Mouse (Mus musculus): ENCODE data around the gene Eng.

The Eng gene

DNA sequence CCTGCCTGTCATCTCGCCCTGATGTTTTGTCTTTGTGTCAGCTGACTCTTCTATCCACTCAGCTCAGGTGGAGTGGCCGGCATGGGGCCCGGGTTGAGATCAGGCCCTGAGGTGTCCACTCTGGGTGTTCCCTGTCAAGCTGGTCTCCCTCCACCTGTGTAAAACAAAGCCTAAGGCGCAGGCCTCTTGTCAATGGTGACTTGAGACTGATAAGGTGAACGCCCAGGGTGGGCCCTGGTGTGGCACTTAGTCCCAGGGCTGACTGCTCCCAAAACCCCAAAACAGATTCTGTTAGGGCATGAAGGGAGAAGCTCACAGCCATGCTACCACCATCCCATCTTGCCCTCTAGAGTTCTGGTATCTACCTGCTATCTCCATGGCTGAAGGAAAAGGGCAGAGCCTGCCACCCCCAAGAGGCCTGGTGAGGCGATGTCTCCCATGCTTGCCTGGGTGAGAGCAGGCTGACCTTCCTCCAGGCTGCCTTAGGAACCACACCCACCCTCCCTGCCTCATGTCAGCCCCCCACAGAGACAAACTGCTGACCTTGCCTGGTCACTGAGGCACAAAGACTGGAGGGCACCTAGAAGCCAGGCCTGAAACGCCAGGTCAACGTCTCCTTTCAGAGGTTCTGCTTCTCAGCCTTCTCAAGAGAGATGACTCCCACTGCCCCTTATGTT, 1.5 kb upstream of the Eng start:
- DNase-seq (ENCODE audit: low spot score), result no peak

- DNase-seq (ENCODE audit: low spot score), result no peak
Measured at GRCm38 (mm10) chr2:32645647-32646046, 748 bp upstream of the Eng start.

- no peak for DNase-seq (ENCODE audit: low spot score)
Measured at GRCm38 (mm10) chr2:32647366-32647765, 971 bp downstream of the Eng start.

GRCm38 (mm10) chr2:32653764-32654163, 7.4 kb downstream of the Eng start:
- DNase-seq (ENCODE audit: low spot score), result no peak

GRCm38 (mm10) chr2:32654743-32655393, 8.5 kb downstream of the Eng start:
- no peak for DNase-seq (ENCODE audit: low spot score)

DNA sequence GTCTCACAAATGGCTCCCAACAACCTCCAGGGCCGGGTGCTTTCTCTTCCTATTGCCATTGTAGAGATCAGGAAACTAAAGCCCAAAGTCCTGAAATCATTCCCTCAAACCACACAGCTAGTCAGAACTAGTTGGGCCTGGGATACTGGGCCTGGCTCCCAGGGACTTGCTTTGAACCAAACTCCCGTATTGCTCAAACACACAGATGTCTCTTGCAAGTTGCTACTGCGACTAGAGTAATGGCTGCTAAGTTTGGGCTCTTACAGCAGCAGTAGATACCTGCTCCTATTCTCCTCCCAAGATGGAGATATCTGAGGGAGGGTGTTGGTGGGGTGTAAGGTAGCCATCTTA, 9.0 kb downstream of the Eng start:
- DNase-seq (ENCODE audit: low spot score), result no peak

GRCm38 (mm10) chr2:32655826-32656225, 9.4 kb downstream of the Eng start:
- DNase-seq (ENCODE audit: low spot score), result no peak

GRCm38 (mm10) chr2:32658873-32659272, 12.5 kb downstream of the Eng start:
- no peak for DNase-seq (ENCODE audit: low spot score)

- peak; percentile 22 for DNase-seq (ENCODE audit: low spot score)
Measured at GRCm38 (mm10) chr2:32661509-32662107, 15.2 kb downstream of the Eng start.

DNA sequence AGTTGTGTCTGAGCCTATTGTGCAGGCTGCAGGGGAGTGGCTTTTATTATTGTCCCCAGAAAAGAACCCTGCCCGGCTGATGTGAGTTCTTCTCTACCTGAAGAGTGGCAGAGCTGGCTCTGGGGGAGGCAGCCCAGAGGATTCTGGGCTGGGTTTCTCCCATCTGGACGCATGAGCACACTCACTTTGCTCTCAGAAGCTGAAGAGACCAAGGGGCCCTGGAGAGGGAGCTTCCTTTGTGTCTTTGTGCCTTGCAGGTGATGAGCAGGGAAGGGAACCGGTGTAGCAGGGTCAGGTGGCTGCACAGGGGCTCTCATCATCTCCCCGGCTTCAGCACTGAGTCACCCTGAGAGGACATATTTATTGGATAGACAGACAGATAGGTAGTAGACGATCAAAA, 15.9 kb downstream of the Eng start:
- no peak for DNase-seq (ENCODE audit: low spot score)

DNA sequence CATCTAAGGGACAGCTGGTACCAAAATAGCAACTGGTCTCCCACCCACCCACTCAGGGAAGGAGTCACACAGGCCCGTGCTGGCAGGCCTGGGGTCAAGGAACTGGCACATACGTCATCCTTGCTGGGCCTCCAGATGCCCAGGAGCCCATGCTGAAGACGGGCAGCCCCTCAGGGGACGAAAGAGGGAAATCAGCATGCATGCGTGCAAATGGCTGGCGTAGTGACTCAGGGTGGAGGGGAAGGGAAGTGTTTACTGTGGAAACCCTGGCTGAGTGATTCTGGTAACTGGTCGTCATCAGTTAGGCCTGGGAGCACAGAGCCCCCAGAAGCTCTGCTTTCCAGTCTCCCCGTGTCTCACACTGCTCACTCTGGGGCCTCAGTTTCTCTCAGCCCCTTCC, 18.9 kb downstream of the Eng start:
- no peak for DNase-seq (ENCODE audit: low spot score)

GRCm38 (mm10) chr2:32665853-32666252, 19.5 kb downstream of the Eng start:
- no peak for DNase-seq (ENCODE audit: low spot score)

DNA sequence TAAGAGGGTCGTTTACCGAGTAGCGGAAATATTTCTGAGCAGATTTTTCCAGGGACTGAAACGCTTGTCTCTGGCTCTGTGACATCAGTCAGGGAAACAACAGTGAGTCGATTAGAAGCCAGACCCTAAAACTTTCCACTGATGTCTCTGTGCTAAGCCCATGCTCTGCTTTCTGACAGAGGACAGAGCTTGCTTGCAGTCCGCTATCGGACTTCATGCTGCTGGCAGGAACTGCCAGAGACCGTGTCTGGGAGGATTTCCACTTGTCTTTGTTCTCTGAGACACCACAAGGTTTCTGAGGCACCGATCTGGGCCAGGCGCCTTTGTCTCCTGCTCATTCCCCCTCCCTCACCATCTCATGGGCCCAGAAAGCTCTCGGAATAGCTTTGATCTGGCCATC, 21.4 kb downstream of the Eng start:
- DNase-seq (ENCODE audit: low spot score), result no peak

DNA sequence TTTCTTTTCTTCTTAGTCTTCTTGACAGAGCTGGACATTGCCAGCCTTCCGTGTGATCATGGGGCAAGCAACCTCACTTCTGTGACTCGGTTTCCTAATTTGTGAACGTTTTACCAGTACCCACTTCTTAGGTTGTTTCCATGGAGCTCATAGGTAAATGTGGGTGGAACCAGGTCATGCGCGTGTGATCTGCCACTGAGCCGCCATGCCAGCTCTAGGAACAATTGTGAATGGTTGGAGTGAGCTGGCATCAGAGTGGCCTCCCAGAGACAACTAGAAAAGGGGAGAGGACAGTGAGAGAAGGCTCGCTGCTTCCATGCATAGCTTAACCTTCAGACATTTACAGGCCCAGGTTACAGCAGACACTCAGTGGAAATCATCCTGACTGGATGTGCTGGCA, 21.8 kb downstream of the Eng start:
- DNase-seq (ENCODE audit: low spot score), result no peak

DNA sequence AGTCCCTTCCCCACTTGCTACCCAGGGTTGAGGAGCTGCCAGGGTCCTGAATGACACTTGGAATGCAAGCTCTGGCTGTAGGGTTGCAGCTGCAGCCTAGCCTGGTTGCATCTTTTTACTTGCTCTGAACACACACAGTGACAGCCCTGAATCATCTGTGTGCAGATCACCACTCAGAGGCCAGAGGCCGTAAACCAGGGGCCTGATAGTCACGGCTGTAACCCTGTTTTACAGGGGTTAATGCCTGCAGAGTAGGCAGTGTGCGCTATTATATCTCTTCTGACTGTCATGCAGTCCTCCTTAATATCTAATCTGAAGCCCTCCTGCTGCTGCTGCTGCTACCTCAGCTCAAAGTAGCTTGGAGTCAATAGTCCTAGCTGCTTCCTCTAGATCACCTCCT, 23.5 kb downstream of the Eng start:
- no peak for DNase-seq (ENCODE audit: low spot score)

- DNase-seq (ENCODE audit: low spot score), result no peak
Measured at GRCm38 (mm10) chr2:32671147-32671546, 24.8 kb downstream of the Eng start.

DNA sequence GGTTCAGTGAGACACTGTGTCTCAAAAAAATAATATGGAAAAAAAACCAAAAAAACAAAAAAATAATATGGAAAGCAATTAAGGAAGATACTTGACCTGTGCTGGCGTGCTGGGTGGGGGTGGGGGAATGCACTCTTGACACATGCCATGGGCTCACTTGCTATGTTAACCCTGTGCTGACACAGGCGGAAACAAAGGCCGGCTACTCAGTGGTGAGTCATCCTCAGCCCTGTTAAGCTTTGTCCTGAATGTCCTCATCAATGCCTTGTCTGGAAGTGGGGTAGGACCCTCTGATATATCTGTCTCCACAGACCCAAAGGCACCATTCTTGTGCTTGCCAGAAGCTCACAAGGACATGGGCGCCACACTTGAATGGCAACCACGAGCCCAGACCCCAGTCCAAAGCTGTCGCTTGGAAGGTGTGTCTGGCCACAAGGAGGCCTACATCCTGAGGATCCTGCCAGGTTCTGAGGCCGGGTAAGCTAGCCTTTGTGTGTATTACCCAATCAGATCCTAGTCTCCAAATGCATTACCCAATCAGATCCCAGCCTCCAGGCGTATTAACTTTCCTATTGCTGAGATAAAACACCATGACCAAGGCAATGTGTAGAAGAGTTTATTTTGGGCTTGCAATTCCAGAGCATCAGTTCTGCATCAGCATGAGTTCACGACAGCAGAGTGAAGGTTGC, 25.7 kb downstream of the Eng start:
- no peak for DNase-seq (ENCODE audit: low spot score)

DNA sequence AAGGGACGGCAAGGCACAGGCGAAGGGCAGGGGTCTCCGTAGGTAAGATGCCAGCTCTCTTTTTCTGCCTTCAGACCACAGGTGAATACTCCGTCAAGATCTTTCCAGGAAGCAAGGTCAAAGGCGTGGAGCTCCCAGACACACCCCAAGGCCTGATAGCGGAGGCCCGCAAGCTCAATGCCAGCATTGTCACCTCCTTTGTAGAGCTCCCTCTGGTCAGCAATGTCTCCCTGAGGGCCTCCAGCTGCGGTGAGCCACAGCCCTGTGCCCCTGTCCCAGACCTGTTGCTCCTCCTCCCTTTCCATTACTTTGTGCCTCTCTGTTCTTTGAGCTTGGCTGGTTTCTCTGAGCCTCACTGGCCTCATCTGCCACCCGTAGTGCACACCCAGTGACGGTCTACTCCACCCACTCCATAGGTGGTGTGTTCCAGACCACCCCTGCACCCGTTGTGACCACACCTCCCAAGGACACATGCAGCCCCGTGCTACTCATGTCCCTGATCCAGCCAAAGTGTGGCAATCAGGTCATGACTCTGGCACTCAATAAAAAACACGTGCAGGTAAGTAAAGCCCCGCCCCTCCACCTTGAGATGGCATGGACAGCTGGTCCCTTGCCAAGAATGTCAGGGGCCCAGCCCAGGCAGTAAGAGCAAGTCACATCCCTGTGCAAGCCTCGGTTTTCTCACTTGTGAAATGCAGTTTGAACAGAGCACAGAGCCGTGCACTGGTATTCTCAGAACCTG, 27.0 kb downstream of the Eng start:
- peak; percentile 46 for DNase-seq (ENCODE audit: low spot score)

- DNase-seq (ENCODE audit: low spot score), result no peak
Measured at GRCm38 (mm10) chr2:32676821-32677220, 30.4 kb downstream of the Eng start.

DNA sequence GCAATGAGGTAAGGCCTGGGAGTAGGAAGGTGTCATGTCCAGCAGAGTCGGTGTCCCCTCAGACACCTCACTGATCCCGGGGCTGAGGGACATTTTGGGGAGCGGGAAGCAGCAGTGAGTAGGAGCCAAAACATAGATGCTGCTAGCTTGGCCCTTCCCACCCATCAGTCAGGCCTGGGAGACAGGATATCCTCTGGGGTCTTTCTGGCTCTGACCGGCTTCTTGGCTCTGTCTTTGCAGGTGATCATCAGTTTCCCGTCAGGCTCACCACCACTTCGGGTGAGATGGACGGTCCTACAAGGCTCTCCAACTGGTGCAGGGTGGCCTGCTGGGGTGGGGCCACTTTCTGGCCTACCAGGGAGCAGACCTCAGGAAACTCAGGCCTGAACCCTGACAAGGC, 31.3 kb downstream of the Eng start:
- no peak for DNase-seq (ENCODE audit: low spot score)

GRCm38 (mm10) chr2:32680051-32680451, 33.7 kb downstream of the Eng start:
- DNase-seq (ENCODE audit: low spot score), result peak; percentile 27

- DNase-seq (ENCODE audit: low spot score), result no peak
Measured at GRCm38 (mm10) chr2:32680961-32681650, 34.7 kb downstream of the Eng start.

Measured in urinary bladder, postnatal 25 days (tissue).